Mouse (Mus musculus) gastrocnemius, postnatal 10 days (tissue): ENCODE data around the gene Limch1. TPM values are rescaled to one million over a fixed set of nuclear protein-coding genes. Genes with fewer than 3 reads are reported as not detected.

Experiments used
- DNase-seq: peaks from one replicate; pipeline ENCODE4 v3.0.0; 2021; ENCODE audit warnings: mixed read lengths
- total RNA-seq, 2 experiments: library from RNA; stranded (reverse); gene quantifications; 2 replicates each; pipeline ENCODE4 v1.2.3; 2021

The Limch1 gene
- total RNA-seq, 2 experiments from 2014 or later = 166 to 172 TPM

DNA sequence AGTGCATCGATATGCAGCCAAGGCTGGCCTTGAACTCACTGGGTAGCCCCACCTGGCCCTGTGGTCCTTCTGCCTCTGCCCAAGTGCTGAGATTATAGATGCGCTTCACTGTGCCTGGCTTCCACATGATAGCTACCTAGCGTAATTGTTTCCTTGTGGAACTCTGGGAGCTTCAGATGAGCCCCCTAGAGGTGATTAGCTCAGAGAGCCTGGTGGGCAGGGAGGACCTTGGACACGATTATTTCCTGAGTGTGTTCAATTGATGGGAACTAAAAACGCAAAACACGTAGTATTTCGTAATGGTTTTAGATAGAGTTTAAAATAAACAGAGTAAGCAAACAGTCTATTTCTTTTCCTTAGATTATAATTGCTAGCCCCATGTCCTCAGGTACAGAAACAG lies 287.0 kb downstream of the Limch1 start:
- no peak for DNase-seq

DNA sequence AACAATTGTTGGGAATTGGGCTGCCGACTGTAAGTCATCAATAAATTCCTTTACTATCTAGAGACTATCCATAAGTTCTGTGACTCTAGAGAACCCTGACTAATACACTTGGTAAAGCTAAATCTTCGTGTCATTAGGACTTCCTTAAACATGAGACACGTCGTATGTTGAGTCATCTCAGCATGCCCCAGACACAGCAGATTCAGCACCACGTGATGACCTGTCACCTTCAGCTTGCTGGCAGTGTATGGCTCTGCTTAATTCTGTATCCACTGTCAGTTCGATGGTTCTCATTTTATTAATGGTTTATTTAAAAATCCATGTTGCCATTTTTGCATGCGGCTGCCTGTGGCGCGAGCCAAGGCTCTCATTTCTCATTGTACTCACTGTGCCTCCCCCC lies 298.3 kb downstream of the Limch1 start:
- no peak for DNase-seq

DNA sequence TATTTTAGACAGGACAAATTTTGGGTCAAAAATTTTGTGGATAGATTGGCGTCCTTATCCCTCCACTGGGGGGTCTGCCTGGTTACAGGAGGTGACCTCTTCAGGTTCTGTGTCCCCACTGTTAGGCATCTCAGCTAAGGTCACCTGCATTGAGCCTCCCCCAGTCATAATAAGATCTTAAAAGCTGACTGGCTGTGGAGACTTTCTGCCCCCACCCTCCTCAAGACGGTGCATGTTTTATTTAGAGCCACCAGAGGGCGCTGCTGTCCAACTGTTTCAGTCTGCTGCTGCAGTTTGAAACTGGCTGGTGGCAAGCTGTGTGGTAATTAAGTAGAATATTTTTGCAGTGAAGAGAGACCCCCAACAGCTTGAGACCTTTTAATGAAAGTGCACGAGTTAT lies 302.4 kb downstream of the Limch1 start:
- DNase-seq = peak; percentile 37

DNA sequence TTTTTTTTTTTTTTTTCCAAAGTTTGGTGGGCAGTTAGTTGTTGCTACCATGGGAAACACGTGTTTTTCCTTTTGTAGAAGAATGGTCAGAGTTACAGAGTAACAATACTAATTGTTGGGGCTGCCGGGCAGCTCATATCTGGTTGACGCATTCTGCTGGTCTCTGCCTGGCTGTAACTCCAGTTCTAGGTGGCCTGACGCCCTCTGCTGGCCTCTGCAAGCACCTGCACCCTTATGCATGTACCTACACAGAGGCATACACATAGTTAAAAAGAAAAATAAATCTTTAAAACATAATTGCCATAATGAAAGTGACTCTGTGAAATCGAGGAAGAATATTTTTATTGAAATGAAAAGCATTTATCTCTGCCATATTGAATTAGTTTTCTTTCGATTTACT lies 312.2 kb downstream of the Limch1 start:
- DNase-seq = no peak

DNA sequence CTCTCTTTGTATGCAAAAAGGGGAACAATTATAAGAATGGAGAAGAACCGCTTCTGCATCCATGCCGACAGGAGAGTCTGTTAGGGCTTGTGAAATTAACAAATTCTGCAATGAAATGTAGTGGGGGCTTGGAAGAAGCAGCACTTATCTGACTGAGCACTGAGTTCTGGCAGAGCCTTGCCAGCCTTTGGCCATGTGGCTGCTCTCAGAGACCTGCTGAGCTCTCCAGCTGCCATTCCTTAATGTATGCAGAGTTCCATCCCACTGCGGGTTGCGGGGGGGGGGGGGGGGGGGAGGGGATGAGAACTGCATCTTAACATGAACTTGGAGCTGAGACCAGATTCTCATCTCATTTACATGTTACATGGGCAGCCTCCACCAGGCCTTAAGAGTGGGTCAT lies 314.9 kb downstream of the Limch1 start:
- no peak for DNase-seq

DNA sequence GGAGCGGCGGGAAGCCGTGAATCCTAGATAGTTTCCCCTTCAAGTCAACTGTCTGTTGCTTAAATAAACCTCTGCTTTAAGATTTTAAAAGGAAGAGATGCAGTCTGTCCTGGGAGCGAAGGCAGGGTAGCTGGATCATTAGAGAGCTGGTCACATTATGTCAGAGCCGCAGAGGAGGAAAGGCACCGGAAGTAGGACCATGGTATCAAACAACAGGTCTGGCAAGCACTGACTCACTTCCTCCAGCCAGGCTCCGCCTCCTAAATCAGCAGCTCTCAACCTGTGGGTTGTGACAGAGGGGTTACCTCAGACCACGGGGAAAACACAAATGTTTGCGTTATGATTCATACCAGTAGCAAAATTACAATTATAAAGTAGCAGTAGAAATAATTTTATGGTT lies 318.0 kb downstream of the Limch1 start:
- no peak for DNase-seq

DNA sequence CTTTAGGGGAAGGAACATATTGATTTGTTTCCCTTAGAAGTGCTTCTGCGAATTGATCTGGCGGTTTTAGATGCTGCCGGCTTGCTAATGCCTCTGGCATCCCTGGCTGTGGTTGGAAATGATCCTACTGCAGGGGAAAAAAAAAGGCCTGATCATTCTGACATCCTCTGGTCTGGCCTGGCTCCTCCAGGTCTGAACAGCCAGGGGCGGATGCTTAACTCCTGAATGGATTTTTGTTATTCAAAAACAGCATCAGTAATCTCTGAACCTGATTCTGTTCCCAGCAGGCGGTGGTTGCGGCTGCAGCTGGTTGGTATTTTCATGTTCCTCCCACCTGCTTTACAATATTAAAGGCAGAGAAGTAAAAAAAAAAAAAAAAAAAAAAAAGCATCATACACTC lies 337.5 kb downstream of the Limch1 start:
- no peak for DNase-seq

DNA sequence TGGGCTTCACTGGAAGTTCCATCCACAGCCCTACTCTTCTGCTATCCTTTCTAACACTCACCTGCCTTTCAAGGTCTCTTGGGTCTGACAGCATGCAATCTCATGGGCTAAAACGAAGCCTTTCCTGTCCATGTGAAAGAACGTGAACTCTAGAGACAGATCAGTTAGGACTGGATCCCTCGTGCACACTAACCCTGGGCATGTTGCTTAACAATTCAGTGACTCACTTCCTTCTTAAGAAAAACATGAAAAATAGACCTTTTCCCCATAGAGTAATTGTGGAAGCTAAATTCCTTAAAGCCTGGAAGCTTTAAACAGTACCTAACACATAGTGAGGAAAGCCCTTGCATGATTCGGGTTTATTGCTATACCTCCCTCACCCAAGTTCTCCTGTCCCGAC lies 345.2 kb downstream of the Limch1 start:
- no peak for DNase-seq

DNA sequence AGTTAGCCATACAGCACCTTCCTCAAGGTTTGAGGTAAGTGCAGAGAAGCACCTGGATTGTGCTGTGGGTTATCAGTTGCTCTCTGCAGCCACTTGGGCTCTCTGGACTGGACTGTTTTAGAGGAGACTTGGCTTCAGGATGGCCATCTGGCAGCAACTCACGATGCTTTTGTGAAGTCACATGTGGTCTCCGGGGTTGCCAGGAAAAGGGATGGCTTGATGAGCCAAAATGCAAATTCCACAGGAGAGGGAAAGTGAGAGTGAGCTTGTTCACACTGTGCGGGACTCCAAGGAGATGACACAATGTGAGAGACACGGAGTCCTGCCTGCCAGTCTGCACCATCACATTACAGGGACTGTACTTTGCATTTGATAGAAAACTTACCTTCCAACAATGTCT lies 346.1 kb downstream of the Limch1 start:
- no peak for DNase-seq

DNA sequence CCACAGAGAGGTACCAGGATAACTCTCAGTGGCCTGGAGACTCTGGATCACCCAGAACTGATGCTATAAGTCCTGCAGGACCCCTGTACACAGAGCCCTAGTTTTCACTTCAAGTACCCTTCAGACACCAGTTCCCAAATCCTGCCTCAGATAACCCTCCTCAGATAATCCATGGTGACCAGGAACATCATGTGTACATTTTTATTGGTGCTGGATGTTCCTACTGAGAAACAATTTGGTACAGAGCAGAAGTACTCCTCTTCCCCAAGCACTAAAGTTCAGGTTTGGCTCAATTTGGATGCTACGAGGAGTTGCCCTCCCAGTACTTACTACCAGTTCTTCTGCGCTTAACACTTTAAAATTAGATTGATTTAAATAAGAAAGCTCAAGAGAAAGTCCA lies 348.4 kb downstream of the Limch1 start:
- DNase-seq = no peak

DNA sequence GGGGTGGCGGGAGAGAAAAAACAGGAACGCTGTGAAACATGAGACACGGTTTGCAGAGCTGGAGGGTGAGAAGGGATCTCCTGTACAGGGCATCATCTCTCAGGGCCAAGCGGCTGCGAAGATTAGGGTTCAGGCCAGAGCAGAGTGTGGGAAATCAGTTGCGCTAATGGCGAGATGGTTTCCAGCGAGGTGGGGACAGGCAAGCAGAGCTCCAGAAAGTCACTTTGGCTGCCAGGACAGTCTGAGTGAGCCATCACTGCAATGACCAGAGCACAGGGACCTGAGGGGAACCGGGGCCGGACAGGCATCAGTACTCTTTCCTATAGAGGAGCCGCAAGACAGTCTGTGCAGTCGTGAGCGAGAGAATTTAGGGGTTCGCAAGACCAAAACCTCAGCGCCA lies 349.5 kb downstream of the Limch1 start:
- DNase-seq = peak; percentile 9

DNA sequence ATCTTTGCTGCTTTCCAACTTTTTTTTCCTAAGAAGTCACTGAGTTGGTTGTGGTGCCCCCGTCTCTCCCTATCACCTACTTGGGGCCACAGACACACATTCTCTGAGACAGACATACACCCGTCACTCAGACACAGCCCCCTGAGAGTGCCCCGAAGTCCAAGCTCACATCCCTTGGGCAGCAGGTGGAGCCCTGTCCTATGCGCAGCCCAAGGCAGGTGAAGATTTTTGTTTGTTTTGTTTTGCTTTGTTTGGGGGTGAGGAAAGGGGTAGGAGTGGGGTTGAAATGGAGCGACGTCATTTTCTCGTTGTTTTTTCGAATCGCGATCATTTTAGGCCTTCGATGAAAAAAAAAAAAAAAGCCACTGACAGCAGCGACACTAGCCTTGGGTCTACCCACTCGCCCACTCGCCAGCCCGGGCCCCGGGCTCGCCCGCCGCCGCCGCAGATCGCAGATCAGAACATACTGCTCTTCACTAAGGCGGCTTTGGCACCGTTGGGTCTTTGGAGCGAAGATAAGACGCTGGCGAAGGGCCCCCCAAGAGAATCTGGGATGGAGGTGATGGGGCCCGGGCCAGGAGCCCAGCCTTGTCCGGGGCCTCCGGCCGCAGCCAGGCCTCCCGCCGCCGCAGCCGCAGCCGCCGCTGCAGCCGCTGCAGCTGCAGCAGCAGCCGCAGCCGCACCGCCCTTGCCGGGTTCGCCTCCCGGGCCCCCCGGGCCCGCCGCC lies 350.2 kb downstream of the Limch1 start:
- peak; percentile 30 for DNase-seq

DNA sequence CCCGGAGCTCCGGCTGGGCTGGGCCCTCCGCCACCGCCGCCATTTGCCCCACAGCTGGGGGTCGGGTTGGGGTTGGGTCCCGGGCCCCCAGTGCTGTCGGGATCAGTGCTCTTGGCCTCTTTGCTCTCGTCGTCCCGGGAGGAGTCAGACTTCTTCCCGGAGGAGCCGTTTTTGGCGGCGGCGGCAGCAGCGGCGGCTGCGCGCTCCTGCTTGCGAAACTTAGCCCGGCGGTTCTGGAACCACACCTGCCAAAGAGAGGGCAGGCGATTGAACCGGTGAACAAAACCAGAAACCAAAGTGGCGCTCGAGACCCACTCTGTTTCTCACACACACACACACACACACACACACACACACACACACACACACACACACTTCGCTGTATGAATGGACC lies 350.7 kb downstream of the Limch1 start:
- no peak for DNase-seq

DNA sequence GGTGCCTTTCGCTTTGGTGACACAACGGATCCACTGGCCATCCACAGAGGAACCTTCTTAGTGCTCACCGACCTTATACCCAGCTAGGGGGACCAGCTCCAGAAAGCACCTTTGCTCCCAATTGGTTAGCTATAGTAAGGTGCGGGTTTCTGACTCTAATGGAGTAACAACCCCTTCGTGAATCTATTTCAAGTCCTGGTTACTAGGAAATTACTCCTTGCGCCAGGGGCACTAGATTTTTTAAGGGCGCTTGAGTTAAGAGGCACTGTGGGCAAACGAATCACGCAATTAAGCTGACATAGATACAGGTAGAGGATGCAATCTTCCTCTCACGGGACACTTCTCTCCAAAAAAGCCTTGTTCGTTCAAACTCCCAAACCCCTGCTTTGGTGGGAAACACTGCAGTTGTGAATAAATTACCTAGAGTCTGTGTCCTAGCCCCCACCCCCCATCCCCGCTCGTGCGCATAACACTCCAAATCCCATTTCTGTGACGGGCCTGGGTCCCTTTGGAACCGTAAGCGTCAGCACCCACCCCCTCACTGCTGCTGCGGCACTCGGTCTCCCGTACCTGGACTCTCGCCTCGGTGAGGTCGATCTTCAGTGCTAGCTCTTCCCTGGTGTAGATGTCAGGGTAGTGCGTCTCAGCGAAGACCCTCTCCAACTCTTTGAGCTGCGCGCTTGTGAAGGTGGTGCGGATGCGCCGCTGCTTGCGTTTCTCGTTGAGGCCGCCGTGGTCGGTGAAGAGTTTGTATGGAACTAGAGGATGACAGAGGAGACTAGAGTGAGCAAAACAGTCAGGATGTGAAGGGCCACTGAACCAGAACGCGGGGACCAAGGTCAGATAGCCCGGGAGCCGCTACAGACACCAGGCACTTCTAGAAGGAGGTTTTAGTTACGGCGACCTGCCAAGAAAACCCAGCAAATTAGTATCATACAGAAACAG lies 351.8 kb downstream of the Limch1 start:
- DNase-seq = no peak

DNA sequence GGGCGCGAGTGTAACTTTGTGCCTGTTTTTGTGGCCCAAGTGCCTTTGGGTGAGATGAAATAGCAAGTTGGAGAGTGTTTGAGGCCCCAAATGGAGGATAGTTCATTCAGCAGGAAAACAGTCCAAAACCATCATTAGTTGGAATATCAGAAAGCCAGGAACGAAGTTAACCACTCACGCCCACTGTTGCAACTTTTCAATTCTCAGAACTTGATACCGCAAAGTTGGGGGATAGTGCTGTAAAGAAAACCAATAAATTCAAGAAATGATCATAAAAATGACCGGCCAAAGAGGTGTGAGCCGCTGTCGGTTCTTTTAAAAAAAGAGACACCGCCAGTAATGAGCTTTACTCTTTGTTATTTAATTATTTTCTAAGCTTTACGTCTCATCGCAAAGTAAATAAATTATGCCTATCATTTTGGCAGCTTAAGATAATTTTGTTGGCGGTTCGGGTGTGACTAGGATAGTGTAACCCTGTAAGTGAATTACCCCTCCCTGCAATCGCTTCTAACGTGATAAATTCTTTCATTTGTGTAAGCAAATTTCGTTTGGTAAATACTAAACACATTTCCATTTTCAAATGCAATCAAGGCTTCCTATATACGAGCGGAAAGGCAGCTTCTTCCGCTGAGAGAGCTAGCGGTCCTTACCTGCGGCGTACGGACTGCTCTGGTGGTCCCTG lies 352.6 kb downstream of the Limch1 start:
- no peak for DNase-seq

DNA sequence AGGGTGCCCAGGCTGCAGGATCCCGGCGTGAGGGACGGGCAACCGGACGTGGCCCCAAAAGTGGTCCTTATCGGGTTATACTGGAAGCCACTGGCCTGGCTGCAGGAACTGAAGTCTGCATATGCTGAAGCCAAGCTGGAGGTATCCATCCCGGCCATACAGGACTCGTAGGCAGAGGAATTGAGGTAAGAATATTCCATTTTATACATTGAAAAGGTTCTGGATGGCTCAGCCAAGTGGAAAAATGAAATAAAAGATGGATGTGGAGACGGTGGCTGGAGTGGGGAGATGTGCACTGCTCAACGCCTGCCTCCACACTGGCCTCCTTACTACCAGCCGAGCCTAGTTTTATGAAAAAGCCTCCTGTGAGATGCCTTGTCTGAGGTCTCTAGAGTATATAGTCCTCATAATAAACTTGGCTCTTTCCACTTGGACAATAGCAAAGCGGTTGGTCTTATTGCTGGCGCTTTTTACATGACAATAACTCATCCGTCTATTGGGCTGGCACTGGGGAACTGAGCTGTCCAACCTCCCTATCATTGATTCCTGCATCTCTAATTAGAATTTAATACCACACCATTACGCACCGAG lies 353.2 kb downstream of the Limch1 start, which contains the start of gene Phox2b:
Gene Phox2b, minus strand, starts transcription at position 569 of the 591 bp plus-strand sequence.
- no peak for DNase-seq

DNA sequence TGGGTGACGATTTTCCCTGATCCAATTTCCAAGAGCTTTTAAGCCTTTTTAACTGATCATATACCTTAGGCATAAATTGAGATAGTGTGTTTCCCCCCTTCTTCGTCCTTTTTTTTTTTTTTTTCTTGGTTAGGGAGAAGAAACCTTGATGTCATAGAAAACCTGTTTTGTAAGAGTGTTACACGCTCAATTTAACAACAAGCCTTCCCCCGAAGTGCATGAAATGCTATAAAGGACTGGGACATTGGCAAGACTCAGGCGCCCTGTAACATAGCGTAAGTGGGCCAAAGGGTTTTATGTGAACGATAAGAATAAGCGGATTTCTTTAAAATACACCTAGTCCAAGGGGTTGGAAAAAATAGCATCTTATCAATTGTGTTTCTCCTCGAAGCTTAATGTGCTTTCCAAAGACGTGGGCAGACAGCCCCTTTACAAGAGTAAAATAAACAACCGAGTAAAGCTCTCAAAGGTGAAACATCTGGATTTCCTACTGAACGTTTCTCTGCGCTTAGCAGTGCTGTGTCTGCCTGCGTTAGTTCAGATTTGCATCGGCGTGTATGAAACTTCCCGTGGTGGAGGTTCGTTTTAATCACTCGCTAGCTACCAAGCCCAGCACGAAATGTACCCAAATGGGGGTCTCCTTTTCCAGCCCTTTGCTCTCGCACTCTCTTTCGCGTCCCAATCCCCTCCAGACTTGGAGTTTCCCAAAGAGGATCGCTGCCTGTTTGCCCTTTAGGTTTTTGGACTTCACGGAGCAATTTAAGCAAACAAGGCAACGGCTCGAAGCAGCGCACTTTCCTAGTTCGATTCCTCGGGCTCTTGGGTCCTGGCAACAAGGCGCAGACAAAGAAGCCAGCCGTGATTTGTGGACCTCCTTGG lies 354.0 kb downstream of the Limch1 start:
- DNase-seq = no peak

DNA sequence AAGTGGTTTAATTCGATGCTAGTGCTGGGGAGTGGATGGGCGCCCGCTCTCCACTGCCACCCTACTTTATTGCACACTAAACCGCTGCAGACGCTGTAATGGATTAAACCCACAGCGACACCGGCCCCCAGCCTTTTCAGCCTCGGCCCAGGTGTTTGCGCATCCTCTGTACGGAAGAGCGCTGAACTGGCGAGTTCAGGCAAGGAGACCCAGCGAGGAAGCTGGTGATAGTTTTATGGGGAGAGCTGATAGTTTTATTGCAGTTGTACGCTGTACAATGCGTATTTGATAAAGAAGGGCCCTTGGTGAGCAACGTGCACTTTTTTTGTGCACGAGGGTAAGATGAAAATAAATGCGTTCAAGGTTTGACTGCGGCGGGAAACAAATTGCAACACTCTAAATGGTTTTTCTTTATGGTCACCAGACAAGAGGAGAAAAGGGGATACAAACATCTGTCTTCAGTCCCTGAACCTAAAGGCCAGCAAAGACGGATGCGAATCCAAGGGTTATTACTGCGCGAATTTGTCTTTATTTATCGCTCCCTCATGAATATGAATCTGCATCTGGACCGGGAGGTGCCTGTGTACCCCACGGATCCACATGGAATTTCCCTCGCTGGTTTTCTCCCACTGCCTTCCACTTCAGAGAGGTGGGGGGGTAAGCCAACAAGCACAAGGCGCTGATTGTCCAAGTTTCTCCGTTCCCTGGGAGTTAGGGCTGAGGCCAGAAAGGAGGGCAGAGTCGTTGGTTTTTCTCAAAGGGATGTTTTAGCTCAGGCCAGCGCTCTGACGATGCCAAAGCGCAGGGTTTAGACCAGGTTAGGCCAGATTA lies 355.2 kb downstream of the Limch1 start:
- DNase-seq = no peak

DNA sequence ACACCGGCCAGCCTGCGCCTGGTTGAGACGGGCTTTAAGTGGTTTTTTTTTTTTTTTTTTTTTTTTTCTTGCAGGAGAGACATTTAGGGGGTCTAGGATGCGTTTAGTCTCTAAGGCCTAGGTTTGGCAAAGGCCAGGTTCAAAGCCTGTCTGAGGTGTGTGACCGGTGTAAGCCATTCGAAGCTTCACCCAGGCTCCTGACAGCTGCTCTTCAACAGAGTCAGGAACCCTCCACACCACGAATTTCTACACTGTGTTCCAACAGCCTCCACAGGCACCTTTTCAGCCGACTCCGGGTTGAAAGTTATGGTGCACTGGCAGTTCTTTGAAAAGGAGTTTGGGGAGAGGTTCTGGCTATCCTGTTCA lies 355.8 kb downstream of the Limch1 start:
- no peak for DNase-seq

DNA sequence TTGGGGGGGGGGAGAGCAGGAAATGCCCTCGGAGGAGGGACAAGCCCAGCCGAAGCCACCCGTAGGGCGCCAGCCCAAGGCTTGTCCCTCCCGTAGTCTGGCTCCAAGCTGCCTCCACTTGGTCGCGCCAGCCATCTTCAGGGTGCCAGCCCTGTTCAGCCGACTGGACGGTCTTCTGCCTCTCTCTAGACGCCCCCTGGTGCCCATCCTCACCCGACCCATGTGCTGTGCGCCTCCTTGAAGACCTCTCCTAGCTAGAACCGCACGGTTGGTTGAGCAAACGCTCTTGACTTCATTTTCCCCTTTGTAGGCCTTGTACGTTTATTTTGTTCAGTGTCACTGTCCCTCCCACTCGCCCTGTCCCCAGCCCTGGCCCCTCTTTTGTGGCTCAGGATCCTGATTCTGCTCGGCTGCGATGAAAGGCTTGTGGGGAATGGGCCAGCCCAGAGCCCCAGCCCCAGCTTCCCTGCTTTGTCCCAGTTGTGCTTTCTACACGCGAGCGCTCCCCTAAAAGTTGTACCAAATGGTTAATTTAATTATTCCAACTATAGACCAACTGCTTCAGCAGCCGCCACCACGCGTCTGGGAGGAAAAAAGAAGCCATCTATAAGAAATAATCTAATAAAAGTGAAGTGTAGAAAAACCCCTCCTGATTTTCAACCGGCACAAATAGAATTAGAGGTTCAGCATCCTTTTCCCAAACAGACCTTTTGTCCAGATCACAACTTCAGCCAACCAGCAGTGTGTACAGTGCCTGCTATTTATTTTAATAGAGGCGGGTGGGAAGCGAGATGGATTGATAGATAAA lies 356.4 kb downstream of the Limch1 start:
- DNase-seq = peak; percentile 17
